Mouse (Mus musculus) left cerebral cortex, postnatal 25 days (tissue): ENCODE data around the gene Myog. TPM values are rescaled to one million over a fixed set of nuclear protein-coding genes. Genes with fewer than 3 reads are reported as not detected.

Experiments
- DNase-seq, 2 experiments: peaks; one replicate each; pipeline ENCODE4 v3.0.0; 2022; ENCODE audit warnings: low spot score in 2 of 2, mixed read lengths in 1 of 2
- intact Hi-C: fragments of 180-260 bp; cut with DNase I; formaldehyde crosslinking; loops from one replicate; pipeline ENCODE4 v1.15.1; 2025
- total RNA-seq, 2 experiments: library from RNA; stranded (reverse); gene quantifications; 2 replicates each; pipeline ENCODE4 v1.2.3; 2021

Gene Myog
- total RNA-seq, 2 experiments from 2014 or later: not detected

DNA sequence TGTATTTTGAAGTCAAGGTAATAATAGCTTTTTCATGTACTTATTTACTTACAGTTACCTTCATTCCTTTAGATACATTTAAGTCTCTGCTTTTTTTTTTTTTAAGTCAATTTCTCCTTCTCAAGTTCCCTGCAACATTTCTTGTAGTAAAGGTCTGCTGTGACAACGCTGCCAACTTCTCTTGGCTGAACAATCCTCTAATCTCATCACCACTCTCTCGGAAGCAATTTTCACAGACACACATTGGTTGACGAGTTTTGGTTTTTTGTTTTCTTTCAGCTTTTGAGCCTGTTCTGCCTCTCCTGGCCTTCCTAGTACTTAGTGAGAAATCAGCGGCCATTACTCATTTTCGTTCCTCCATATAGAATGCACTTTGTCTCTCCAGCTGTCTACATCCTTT is 9.6 kb upstream of the Myog start:
- intact Hi-C loops: no loop called here
- no peak for DNase-seq

DNA sequence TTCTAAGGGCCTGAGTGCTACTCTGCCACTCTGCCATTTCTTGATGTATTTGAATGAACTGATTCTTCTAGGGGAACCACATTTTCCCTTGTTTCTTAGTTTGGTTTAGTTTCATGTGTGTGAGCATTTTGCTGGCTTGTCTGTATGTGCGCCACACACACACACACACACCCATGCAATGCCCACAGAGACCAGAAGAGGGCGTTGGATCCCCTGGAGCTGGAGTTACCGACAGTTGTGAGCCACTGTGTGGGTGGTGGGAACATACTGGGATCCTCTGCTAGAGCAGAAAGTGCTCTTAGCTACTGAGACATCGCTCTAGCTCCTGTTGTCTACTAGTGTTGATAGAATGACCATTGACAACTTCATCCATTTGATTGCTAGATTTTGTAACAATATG is 8.2 kb upstream of the Myog start:
- intact Hi-C loops: no loop called here
- DNase-seq: no peak

DNA sequence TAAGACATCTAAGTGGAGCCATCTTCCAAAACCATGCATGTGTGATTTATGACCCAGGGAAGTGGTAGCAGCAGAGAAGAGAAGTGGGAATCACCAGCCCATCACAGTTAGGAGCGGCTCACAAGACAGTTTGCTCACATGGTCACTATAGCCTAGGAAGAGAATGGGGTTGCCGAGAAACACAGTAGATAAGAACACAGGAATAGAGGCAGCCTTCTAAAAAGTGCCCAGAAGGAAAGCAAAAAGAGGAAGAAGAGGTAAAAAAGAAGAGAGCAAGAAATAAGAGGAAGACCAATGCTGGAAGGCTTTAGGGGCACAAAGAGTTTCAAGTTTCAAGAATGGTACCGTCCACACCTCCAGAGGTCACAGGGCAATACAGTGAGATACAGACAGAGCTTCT is 7.4 kb upstream of the Myog start:
- intact Hi-C loops: no loop called here
- no peak for DNase-seq

DNA sequence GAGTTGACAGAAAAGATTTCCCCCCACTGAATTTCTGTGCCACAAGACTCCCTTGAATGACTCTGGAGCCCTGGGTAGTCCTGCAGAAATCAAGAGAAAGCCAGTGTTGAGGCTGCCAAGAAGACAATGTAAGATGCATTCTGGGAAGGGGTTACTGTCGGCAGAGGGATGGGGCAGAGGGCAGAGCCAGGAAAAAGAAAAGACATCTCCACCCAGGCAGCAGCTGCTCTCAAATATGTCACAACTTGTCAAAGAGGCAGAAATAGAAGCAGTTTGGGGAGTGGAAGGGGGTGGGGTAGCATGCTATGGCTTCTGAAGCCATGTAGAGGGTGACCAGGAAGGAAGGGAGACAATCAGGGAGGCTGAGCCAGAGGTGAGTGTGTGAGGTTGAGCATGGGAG is 6.7 kb upstream of the Myog start:
- DNase-seq: no peak
- intact Hi-C loops: no loop called here

DNA sequence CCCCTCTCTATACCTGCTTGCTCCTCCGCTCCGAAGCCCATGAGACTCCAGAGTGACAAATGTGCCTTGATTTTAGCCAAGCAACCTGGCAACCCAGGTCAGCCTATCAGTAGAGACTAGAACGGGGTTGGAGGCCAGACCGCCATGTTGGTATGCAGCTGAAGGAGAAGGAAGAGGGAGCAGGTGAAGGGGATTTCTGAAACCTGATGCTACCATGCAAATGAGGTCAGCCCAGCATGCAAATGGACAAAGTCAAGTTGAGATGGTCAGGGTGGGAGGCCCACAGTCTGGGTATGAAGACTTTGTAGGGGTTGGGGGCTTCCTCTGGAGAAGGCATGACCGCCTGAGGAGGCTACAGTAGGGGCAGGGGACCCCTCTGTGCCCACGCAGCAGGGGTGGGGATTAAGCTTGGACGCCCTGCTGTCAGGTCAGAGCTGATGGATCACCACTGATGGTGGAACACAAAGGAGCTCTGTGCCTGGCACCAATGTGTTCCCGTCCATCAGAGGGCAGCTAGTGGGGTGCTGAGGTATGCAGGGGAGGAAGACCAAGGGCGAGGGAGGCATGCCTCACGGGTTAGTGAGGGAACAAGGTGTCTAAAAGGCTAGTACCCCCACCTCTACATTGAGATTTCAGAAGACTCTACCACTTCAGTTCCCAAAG is 4.2 kb upstream of the Myog start:
- intact Hi-C loops: no loop called here
- no peak for DNase-seq

DNA sequence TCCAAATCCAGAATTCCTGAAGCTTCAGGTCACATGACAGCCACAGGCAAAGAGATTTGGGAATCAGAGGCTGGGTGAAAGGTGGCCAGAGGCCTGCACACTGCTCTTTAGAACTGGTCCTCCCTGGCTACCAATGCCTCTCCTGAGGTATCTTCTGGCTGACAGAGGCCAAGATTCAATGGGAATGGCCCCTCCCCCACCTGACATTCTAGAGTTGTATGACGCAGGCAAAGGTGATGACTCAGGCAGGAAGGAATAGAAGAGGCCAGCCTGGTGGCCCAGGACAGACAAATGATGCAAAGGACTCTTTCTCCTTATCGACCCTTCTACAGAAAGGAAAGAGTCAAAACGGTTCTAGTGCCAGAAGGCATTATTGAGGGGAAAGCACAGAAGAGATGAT is 1.6 kb upstream of the Myog start:
- DNase-seq: no peak
- intact Hi-C loops: no loop called here

DNA sequence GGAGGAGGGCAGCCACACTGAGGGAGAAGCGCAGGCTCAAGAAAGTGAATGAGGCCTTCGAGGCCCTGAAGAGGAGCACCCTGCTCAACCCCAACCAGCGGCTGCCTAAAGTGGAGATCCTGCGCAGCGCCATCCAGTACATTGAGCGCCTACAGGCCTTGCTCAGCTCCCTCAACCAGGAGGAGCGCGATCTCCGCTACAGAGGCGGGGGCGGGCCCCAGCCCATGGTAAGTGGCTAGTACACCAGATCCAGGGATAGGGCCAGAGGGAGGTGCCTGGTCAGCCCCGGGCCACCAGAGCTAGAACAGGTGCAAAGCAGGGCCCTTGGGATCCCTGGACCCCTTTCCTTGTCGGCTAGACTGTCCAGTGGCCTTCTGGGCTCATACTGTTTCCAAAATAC is 511 bp downstream of the Myog start:
- intact Hi-C loops: no loop called here
- no peak for DNase-seq

DNA sequence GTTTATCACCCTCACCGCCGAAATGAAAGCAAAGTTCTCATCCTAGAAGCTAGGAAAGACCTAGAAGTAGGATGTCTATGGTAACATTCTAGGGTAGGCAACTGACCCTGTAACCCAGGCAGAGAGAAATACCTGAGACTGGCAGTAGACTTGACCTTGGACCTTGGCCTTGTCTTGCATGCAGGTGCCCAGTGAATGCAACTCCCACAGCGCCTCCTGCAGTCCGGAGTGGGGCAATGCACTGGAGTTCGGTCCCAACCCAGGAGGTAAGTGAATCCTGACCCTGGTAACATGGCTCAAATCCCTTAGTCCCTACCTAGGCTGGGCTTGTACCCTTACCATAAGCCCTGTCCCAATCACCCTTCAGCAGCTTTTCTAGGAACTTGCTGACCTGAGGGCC is 1.1 kb downstream of the Myog start:
- DNase-seq: no peak
- intact Hi-C loops: no loop called here

DNA sequence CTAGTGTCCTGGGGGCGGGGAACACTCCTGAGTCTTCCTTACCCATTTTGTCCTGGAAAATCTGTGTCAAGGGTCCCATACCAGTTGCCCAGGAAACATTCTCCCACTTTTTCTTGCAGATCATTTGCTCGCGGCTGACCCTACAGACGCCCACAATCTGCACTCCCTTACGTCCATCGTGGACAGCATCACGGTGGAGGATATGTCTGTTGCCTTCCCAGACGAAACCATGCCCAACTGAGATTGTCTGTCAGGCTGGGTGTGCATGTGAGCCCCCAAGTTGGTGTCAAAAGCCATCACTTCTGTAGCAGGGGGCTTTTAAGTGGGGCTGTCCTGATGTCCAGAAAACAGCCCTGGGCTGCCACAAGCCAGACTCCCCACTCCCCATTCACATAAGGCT is 1.8 kb downstream of the Myog start:
- intact Hi-C loops: no loop called here
- DNase-seq: no peak

DNA sequence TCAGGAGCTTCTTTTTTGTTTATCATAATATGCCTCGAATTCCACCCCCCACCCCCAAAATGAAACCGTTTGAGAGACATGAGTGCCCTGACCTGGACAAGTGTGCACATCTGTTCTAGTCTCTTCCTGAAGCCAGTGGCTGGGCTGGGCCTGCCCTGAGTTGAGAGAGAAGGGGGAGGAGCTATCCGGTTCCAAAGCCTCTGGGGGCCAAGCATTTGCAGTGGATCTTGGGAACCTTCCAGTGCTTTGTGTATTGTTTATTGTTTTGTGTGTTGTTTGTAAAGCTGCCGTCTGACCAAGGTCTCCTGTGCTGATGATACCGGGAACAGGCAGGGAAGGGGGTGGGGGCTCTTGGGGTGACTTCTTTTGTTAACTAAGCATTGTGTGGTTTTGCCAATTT is 2.3 kb downstream of the Myog start:
- DNase-seq: no peak
- intact Hi-C loops: no loop called here

DNA sequence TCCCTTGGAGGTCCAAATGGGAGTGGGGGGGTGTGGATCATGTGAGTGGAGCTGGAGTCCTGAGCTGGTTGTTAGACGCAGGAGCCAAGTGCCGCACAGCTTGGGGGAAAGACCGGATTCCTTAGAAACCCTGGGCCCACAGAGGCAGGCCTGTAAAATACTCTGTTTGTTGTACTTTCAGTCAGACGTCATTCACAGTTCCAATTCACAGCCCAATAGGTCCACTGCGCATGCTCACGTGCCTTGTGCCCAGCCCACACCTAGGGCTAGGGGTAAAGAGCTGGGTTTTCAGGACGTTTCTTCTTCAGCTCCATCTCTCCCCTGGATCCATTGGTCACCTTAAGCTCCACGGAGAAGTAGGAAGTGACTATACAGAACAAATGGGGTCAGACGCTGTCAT is 2.8 kb downstream of the Myog start:
- intact Hi-C loops: no loop called here
- DNase-seq: no peak

DNA sequence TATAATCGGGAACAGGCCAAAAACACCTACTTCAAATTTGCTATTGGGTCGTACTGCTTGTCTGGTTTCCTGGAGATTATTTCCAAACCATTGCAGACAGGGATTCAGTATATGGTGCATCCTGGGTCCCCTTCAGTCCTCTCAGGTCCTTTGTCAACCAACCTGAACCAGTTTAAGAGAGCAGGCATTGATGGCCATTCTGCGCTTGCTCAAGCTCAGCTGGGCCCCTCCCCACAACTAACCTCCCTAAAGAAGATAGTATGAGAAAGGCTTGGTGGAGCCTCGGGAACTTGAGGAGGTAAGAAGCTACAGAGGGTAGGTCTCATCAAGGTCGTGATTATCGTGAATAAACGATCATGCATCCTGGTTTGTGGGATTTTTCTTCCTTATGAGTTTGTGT is 3.5 kb downstream of the Myog start:
- intact Hi-C loops: no loop called here

DNA sequence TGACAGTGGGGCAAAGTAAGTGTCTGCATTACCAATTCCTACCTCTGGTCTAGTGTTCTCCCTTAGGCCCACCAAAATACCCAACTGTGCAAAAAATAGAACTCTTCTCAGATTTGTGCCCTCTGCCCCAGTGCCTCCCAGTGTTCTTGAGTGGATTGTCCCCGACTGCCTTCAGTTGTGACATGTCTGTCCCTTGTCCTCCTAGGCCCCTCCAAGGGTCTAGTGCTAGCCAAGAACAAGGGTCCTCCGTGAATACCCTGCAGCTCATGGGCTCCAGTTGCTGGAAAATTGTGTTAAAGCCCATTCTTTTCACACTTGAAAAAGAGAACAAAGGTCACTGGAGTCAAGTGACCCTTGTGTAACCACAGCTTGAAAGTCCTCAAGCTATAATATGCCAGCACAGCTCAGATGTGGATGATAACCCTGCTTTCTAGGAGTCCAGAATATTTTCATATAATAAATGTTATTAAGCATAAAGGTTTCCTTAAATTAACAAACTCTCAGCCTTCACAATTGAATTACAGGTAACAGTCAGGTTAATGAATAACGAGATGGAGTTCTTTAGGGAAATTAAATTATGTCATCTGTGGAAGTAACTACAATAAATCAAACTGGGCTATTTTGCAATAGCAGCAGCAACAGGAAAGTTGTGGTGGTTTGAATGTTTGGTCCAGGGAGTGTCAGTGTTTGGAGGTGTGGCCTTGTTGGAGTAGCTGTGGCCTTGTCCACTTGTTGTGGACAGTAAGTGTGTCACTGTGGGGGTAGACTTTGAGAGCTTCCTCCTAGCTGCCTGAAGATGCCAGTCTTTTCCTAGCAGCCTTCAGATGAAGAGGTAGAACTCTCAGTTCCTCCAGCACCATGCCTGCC is 4.2 kb downstream of the Myog start:
- DNase-seq: no peak
- intact Hi-C loops: no loop called here

More for the DNA sequence above, 3.5 kb downstream of the Myog start:
- DNase-seq: no peak

DNA sequence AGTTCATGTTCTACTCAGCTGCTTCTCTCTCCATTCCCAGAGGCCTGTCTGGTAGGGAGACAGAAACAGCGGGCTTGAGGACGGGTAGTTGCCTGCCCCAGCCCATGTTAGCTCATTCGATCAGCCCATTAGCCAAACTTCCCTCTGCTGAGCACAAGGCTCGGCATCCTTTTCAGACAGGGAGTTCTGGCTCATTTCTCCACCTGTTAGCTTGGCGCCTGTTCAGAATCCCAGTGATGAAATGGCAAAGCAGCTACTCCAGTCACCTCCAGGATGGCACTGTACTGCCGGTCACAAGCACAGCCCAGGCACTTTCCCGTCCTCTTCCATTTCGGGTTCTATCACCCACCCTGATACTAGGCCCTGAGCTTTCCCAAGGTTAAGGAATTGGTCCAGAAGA is 7.5 kb downstream of the Myog start:
- intact Hi-C loops: no loop called here
- DNase-seq: no peak

DNA sequence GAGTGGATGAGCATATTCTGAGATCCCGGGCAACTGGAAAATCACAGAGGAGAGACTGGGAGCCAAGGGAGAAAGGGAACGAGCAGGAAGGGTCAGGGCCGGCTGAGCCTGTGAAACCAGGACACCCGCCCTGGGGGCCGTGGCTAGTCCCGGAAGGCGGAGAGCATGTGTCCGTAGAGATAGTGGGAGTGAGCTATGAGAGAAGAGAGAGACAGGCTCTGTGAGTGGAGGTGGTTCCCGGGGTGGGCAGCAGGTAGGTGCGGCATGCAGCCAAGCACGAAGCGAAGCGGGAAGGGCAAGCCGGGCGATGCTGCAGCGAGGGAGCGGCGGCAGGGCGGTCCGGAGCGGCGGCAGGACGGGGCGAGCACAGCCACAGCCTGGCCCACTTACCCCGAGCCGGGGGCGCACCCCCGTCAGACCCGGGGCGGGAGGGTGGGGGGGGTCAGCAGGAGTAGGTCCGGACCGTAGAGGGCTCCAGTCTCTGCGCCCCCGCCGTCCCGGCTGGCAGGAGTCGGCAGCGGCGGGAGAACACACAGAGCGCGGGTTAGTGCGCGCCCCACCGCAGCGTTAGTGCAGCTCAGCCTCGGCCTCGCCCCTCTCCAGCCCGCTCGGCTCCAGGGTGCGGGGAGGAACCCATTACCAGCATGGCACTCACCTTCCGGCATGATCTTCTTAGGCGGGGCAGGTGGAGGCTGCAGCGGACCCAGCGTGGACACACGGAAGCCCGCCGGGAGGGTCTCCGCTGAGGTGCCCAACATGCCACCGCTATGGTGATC is 9.0 kb downstream of the Myog start:
- no peak for DNase-seq
- intact Hi-C loops: no loop called here

DNA sequence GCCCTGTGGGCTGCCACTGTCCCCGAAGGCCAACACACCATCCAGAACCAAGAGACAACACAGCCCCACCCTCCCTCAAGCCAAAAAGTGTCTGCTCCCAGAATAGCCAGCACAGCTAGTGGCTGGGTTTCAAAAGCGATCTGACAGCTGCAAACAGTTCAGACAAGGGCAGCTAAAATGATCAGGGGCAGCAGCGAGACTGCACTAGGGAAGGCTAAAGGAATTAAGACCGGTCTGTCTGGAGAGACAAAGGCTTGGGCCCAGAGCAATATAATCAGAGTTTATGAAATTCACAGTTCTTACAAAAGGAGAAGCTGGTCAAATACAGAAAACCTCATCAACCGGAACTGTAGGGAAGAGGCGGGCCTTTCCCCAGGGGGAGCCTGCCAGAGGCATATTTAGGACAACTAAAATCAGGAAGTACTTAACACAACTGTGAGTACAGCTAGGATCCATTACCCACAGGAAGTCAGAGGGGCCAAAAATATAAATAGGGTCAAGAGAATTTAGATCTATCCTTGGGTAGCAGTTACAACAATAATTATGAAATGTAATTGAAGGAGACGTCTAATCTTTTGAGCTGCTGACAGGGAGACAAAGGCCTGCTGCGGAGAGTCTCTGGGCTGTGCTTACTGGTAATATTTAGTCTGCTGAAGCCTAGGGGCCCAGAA is 12.9 kb downstream of the Myog start:
- intact Hi-C loops: no loop called here
- DNase-seq: peak in 1 of 2 experiments; percentile 36

DNA sequence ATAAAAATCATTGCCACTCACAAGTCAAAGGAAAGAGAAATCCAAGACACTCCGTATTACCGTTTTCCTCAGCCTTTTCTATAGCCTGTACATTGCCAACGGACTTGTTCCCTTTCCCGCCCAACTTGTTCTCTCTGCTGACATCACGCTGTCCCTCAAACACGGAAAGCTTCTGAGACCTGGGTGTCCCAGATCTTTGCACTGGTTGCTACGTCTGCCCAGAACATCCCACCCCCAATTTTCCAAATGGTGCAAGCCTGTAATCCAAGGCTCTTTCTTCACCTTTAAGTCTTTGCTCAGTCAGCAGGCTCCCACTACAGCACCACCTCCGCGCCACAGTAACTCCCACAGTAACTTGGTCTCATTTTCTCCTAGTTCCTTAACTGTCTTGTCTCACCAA is 15.2 kb downstream of the Myog start:
- intact Hi-C loops: no loop called here
- DNase-seq: peak in 1 of 2 experiments; percentile 71

DNA sequence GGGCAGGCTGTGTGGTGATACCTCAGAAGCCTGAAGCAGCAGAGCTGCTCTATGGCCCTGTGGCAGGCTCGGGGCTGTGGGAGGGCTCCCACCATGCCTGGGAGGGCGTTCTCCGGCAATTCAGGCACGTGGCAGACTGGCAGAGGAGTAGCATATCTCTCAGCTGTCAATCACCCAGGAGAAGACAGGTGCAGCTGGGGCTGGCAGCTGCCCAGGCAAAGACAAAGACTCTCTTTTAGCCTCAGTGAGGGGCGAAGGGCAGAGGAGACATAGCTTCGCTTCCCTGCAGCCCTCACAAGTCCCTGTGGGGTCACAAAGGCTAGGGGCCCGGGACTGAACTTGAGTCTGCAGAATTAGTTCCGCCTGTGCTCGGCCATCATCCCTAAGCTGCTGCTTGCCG is 17.6 kb downstream of the Myog start:
- DNase-seq: no peak
- intact Hi-C loops: no loop called here

DNA sequence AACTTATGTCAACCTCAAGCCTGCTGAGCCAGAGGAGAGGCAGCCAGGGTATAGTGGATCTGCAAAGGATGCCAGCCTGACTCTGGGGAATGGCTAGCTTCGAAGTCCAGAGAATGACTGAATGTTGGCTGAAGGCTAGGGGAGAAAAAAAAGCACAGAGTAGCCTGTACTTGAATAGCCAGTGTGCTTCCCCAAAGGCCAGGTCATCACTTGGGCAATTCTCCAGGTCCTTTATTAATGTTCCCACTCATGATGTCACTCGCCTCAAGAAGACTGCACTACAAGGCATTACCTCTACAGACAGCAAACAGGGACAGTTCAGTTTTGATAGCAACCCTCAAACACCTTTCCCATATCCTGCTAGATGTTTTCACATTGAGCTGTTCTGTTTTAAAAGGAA is 20.5 kb downstream of the Myog start:
- intact Hi-C loops: no loop called here
- DNase-seq: no peak

DNA sequence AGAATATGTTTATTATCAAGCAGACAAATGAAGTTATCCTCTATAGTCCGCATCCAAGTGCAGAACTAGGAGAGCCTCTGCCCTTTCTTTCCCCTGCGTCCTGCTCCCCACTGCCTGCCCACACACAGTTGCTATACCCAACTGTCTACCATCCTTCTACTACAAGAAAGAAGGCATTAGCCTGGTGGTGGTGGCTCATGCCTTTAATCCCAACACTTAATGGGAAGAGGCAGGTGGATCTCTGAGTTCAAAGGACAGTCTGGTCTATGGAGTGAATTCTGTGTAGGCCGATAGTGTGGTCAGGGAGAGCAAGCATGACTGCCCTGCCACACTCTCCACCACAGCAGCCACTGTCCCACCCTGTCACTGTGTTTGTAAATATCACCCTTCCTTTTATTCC is 20.9 kb downstream of the Myog start:
- no peak for DNase-seq
- intact Hi-C loops: no loop called here
